Mouse (Mus musculus) hindbrain, embryonic 15.5 days (tissue): ENCODE results near the gene Slc35f5. TPM values are rescaled to one million over a fixed set of nuclear protein-coding genes. Genes with fewer than 3 reads are reported as not detected.

Source experiments
- ATAC-seq: fragments of 200-750 bp; cut with Nextera tagmentation; 2 replicates; pipeline ENCODE4 v1.8.0; 2017; ENCODE audit warnings: low read depth, moderate number of reproducible peaks, moderate TSS enrichment; ENCODE audit not compliant: low FRiP score
- H3K27ac ChIP-seq: fragments of 300-500 bp; sonication (generic); replicated peaks from 2 replicates; pipeline ENCODE4 v1.5.1; 2015; ENCODE audit warnings: mild to moderate bottlenecking, inconsistent platforms
- H3K27me3 ChIP-seq: fragments of 300-500 bp; sonication (generic); 2 replicates; pipeline ENCODE4 v1.6.1; 2015; ENCODE audit warnings: control low read depth, inconsistent platforms
- H3K36me3 ChIP-seq: fragments of 300-500 bp; sonication (generic); 2 replicates; pipeline ENCODE4 v1.6.1; 2015; ENCODE audit warnings: control low read depth, inconsistent platforms
- H3K4me1 ChIP-seq: fragments of 300-500 bp; sonication (generic); replicated peaks from 2 replicates; pipeline ENCODE4 v1.6.1; 2015; ENCODE audit warnings: control low read depth, inconsistent platforms
- H3K4me2 ChIP-seq: fragments of 300-500 bp; sonication (generic); 2 replicates; pipeline ENCODE4 v1.6.1; 2015; ENCODE audit warnings: moderate library complexity, mild to moderate bottlenecking, inconsistent platforms
- H3K4me3 ChIP-seq: fragments of 300-500 bp; sonication (generic); 2 replicates; pipeline ENCODE4 v1.5.1; 2015; ENCODE audit warnings: mild to moderate bottlenecking, inconsistent platforms
- H3K9ac ChIP-seq: fragments of 300-500 bp; sonication (generic); 2 replicates; pipeline ENCODE4 v1.6.1; 2015; ENCODE audit warnings: inconsistent platforms
- H3K9me3 ChIP-seq: fragments of 300-500 bp; sonication (generic); 2 replicates; pipeline ENCODE4 v1.6.1; 2016; ENCODE audit warnings: control low read depth, inconsistent platforms
- WGBS: fragments of 180-500 bp; shearing (Covaris S2); methylation state at CpG from one replicate; pipeline ENCODE4 v1.1.7; 2015; 5-methylcytosine and 5-hydroxymethylcytosine counted together
- polyA plus RNA-seq: library from polyadenylated mRNA; unstranded; fragments of >200 nt; fragmentation: Nextera tagmentation; extraction: Ambion mirVana; gene quantifications from 2 replicates; pipeline ENCODE4 v1.2.1, GENCODE M21; 2015

Slc35f5 gene
- polyA plus RNA-seq, 1 experiment from 2014 or later: 34.8 TPM

DNA sequence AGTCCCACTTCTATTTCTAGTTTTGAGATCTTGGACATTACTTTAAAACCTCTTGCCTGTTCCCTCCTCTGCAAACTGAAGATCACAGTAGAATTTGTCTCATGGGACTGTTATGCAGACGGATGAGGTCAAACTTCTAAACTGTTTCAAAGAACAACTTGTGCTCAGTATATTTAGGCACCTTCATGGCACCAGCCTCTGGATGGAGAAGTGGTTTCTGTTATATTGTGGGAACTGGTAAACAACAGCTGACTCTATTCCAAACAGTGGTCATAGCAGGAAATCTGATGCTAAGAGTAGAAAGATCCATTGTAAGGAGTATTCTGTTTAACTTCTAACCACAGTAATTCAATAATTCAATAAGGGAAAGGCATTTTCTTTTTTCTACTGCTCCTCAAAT, 17.7 kb downstream of the Slc35f5 start:
- Histone ChIP-seq H3K27ac (no peak overlapping the region), H3K9ac (no peak overlapping the region), H3K4me1 (no peaks in the 10 kb centered on the region), H3K36me3 (peaks cover 63% of the 10 kb centered on the region), H3K27me3 (no peaks in the 10 kb centered on the region), H3K4me3 (no peak overlapping the region), H3K4me2 (no peak overlapping the region), H3K9me3 (no peaks in the 10 kb centered on the region)
- 91% methylated on average over 1 of the region's 1 CpGs for WGBS
- no peak for ATAC-seq

DNA sequence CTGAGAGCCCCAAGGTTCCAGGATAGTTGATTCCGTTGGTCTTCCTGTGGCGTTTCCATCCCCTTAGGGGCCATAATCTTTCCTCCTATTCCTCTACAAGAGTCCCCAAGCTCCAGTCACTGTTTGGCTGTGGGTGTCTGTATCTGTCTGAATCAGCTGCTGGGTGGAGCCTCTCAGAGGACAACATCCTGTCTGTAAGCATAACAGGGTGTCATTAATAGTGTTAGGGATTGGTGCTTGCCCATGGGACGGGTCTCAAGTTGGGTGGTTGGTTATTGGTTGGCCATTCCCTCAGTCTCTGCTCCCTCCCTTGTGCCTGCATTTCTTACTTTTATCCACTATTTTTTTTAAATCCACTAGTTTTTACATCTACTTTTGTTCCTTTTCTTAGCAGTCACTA, 20.7 kb downstream of the Slc35f5 start:
- H3K27ac ChIP-seq: no peak overlapping the region
- H3K4me3 ChIP-seq: no peak overlapping the region
- no peaks in the 10 kb centered on the region for H3K27me3 ChIP-seq
- H3K9me3 ChIP-seq: no peaks in the 10 kb centered on the region
- no peaks in the 10 kb centered on the region for H3K4me1 ChIP-seq
- H3K4me2 ChIP-seq: no peak overlapping the region
- no peak overlapping the region for H3K9ac ChIP-seq
- no peak for ATAC-seq
- peaks cover 51% of the 10 kb centered on the region for H3K36me3 ChIP-seq
- 93% methylated on average over 3 of the region's 3 CpGs for WGBS

DNA sequence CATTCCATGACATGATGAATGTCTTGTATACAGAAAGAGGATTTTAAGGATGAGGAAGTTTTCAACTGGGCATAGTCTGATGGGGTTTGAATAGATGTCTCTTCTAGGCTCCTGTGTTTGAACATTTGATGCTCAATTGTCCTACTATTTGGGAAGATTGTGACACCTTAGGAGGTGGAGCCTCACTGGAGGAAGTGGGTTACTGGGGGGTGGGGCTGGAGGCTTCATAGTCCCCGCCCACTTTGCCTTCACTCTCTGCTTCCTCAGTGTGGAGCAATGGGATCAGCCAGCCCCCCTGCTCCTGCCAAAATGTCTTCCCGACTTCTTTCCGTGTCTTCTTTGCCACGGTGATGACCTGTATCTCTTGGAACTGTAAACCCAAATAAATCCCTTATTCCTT, 43.2 kb downstream of the Slc35f5 start:
- Histone ChIP-seq H3K4me1 (peaks cover 8% of the 10 kb centered on the region), H3K27ac (no peak overlapping the region), H3K4me3 (no peak overlapping the region), H3K4me2 (no peak overlapping the region), H3K9me3 (peaks cover 8% of the 10 kb centered on the region; the same call in 1 of the 2 replicates), H3K36me3 (no peaks in the 10 kb centered on the region), H3K27me3 (no peaks in the 10 kb centered on the region), H3K9ac (no peak overlapping the region)
- 83% methylated on average over 4 of the region's 4 CpGs for WGBS
- ATAC-seq: no peak

DNA sequence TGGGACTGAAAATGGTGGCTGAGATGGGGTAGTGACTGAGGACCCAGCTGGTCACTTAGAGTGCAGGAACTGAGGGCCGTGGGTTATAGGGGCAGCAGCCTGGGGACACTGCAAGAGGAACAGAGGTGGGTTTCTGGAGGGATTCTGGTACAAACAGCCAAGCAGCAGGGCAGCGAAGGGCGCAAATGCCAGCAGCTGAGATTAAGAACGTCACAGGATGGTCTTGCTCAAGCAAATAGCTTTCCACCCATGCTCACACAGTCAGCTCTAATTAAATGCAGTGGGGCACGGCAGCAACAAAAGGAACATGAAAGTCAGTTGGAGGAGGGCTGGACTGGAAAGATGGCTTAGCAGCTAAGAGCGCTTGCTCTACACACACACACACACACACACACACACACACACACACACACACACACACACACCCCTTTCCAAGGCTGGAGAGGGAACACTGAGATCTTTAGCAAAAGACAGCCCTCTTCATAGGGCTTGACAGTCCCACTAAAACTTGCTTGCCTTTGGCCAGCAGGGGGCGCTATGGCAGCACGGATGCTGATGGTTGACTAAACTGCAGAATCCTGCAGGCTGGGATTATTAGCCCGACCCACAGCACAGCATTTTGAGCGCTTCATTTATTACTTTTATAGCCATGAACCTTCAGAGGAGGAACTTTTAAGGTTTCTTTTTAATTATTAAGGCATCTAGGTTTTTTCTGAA, 46.9 kb downstream of the Slc35f5 start:
- ATAC-seq: peak; percentile 91
- Histone ChIP-seq H3K36me3 (no peaks in the 10 kb centered on the region), H3K9me3 (no peaks in the 10 kb centered on the region), H3K4me3 (no peak overlapping the region), H3K27ac (no peak overlapping the region), H3K27me3 (no peaks in the 10 kb centered on the region), H3K4me1 (peaks cover 8% of the 10 kb centered on the region), H3K9ac (no peak overlapping the region), H3K4me2 (peak overlapping the region; percentile 29; the same call in 1 of the 2 replicates)
- WGBS: 21% methylated on average over 10 of the region's 10 CpGs

DNA sequence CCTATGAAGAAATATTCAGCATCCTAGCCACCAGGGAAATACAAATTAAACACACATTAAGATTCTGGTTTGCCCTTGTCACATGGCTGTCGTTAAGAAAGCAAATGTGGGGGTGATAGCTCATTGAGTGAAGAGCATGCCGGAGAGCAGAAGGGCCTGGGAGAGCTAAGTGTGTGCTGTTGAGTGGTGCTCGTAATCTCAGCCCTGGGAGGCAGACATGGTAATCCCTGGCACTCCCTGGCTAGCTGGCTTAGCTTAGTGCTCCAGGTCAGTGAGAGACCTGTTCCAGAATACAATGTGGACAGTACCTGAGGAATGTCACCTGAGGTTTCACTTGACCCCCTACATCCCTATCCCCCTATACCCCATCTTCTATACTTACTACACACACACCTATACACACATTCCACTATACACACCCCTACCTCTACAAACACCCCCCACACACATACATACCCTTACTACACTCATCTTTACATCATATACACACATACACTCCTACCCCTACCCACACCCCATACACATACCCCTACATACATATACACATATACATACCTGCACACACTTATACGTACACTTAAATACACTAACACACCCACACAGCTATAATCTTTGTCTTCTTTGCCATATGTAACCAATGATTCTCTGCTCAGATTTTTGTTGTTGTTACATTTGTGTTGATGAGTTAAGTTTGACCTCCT, 64.1 kb downstream of the Slc35f5 start:
- no peak for ATAC-seq
- no peak overlapping the region for H3K9ac ChIP-seq
- no peaks in the 10 kb centered on the region for H3K4me1 ChIP-seq
- H3K9me3 ChIP-seq: no peaks in the 10 kb centered on the region
- H3K4me2 ChIP-seq: no peak overlapping the region
- 62% methylated on average over 4 of the region's 4 CpGs for WGBS
- H3K36me3 ChIP-seq: no peaks in the 10 kb centered on the region
- H3K27ac ChIP-seq: no peak overlapping the region
- H3K4me3 ChIP-seq: no peak overlapping the region
- no peaks in the 10 kb centered on the region for H3K27me3 ChIP-seq

DNA sequence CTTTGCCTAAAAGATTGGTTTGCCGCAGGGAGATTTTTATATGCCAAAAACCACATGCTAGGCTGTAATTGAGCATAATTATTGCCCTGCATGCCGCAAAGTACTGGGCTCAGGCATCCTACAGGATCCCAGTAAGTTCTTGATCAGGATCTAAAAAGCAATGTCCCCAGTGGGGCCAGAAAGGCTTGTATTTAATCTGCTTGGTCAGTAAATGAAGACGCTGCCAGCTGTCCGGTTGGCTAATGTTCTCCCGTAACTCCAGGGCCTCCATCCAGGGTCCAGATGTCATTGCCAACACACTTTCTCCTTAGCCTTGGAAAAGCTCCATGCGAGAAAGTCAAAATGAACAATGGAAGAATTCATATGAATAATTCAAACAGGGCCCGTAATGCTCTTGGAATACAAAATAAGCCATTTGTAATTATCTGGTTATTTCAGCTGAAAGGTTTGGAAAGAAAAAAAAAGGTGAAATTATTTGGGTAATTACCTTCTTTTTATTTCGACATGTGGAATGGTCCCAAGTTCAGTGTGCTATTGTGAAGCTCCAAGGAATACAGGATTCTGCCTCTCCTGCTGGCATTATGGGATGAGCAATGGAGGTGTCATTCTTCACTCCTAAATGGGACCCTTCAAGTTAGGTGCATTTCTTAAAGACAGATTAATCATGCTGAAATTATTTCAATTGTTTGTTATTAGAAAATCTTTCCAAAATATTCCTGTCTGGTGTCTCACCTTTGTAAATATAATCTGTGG, 79.3 kb downstream of the Slc35f5 start:
- WGBS: 30% methylated on average over 8 of the region's 8 CpGs
- peak; percentile 59; the same call in 1 of the 2 replicates for ATAC-seq
- Histone ChIP-seq H3K9me3 (no peaks in the 10 kb centered on the region), H3K36me3 (no peaks in the 10 kb centered on the region), H3K4me2 (no peak overlapping the region), H3K9ac (no peak overlapping the region), H3K27ac (no peak overlapping the region), H3K4me1 (peaks cover 11% of the 10 kb centered on the region), H3K4me3 (no peak overlapping the region), H3K27me3 (no peaks in the 10 kb centered on the region)

DNA sequence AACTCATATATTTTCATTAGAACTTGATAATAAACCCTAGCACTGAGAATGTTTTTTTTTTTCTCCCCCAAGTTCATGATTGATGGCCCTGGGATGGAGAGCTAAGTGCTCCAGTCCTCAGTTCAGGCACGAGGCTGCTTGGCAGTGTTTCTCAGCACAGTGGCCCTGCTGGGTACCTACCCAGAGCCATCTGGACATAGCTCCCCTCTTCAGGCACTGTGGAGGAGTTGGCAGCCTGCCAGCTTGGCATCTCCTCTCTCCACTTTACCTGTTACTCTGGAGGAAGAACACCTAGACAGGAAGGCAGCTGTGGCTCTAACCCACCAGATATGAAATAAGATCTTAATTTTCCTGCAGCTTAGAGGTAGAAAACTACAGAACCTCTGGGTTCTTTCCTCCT, 83.2 kb downstream of the Slc35f5 start:
- H3K27me3 ChIP-seq: no peaks in the 10 kb centered on the region
- H3K9me3 ChIP-seq: no peaks in the 10 kb centered on the region
- H3K4me2 ChIP-seq: no peak overlapping the region
- peaks cover 11% of the 10 kb centered on the region for H3K4me1 ChIP-seq
- H3K36me3 ChIP-seq: no peaks in the 10 kb centered on the region
- ATAC-seq: peak; percentile 34; the same call in 1 of the 2 replicates
- H3K27ac ChIP-seq: no peak overlapping the region
- WGBS: 23% methylated on average over 1 of the region's 1 CpGs
- no peak overlapping the region for H3K9ac ChIP-seq
- H3K4me3 ChIP-seq: no peak overlapping the region

Other genes with a start within 250 kb of the Slc35f5 start
- 225 and 234 TPM in 2 replicates for gene Actr3, start 124.9 kb upstream of the Slc35f5 start, polyA plus RNA-seq
- gene Gpr39, start 116.4 kb downstream of the Slc35f5 start, polyA plus RNA-seq: 0.13 and 0.17 TPM in 2 replicates